Mouse (Mus musculus) neural tube, embryonic 10.5 days (tissue): Measurements from ENCODE around the gene Nup188.

Experiments used
- DNase-seq: peaks from one replicate; pipeline ENCODE4 v3.0.0-alpha.2; 2017; ENCODE audit warnings: low spot score; ENCODE audit errors: extremely low spot score

The Nup188 gene

GRCm38 (mm10) chr2:30283193-30283592 is 3.0 kb upstream of the Nup188 start:
- no peak for DNase-seq

GRCm38 (mm10) chr2:30285004-30285403 is 1.2 kb upstream of the Nup188 start:
- no peak for DNase-seq

GRCm38 (mm10) chr2:30285416-30286181 is 598 bp upstream of the Nup188 start:
- DNase-seq, result no peak

- peak; percentile 41 for DNase-seq
Observed at GRCm38 (mm10) chr2:30287027-30287373, 803 bp downstream of the Nup188 start.

- DNase-seq, result no peak
Observed at GRCm38 (mm10) chr2:30299525-30299924, 13.3 kb downstream of the Nup188 start.

GRCm38 (mm10) chr2:30299966-30300365 is 13.8 kb downstream of the Nup188 start:
- DNase-seq, result no peak

- DNase-seq, result no peak
Observed at GRCm38 (mm10) chr2:30306087-30306486, 19.9 kb downstream of the Nup188 start.

- no peak for DNase-seq
Observed at GRCm38 (mm10) chr2:30309351-30309750, 23.2 kb downstream of the Nup188 start.

GRCm38 (mm10) chr2:30311481-30311880 is 25.3 kb downstream of the Nup188 start:
- DNase-seq, result no peak

GRCm38 (mm10) chr2:30316136-30316535 is 29.9 kb downstream of the Nup188 start:
- DNase-seq, result no peak

GRCm38 (mm10) chr2:30316955-30317354 is 30.8 kb downstream of the Nup188 start:
- DNase-seq, result no peak

- DNase-seq, result no peak
Observed at GRCm38 (mm10) chr2:30319260-30319659, 33.1 kb downstream of the Nup188 start.

- DNase-seq, result no peak
Observed at GRCm38 (mm10) chr2:30323111-30323510, 36.9 kb downstream of the Nup188 start.

GRCm38 (mm10) chr2:30325296-30325695 is 39.1 kb downstream of the Nup188 start:
- no peak for DNase-seq

- DNase-seq, result no peak
Observed at GRCm38 (mm10) chr2:30327276-30327675, 41.1 kb downstream of the Nup188 start.

GRCm38 (mm10) chr2:30328791-30329190 is 42.6 kb downstream of the Nup188 start:
- no peak for DNase-seq

- DNase-seq, result no peak
Observed at GRCm38 (mm10) chr2:30335324-30335723, 49.1 kb downstream of the Nup188 start.

GRCm38 (mm10) chr2:30336174-30336915 is 50.1 kb downstream of the Nup188 start:
- DNase-seq, result no peak

GRCm38 (mm10) chr2:30337179-30337578 is 51.0 kb downstream of the Nup188 start:
- no peak for DNase-seq

GRCm38 (mm10) chr2:30342061-30342460 is 55.9 kb downstream of the Nup188 start:
- DNase-seq, result no peak

GRCm38 (mm10) chr2:30342544-30342943 is 56.3 kb downstream of the Nup188 start:
- no peak for DNase-seq

GRCm38 (mm10) chr2:30343601-30344137 is 57.5 kb downstream of the Nup188 start:
- DNase-seq, result no peak
